Mouse (Mus musculus) embryonic fibroblast, embryonic 13.5 days (primary cell): ENCODE results near the gene Slc25a21.

Source experiments
- CTCF ChIP-seq: IDR thresholded peaks from 2 replicates; pipeline ENCODE4 v1.5.1; 2011; ENCODE audit warnings: mild to moderate bottlenecking, control low read depth, low read length, moderate library complexity, borderline replicate concordance; ENCODE audit not compliant: insufficient read depth
- POLR2A ChIP-seq: IDR thresholded peaks from 2 replicates; pipeline ENCODE4 v1.6.1; 2011; ENCODE audit warnings: low read depth, mild to moderate bottlenecking, control low read depth, low read length, moderate library complexity

GRCm38 (mm10) chr12:56769421-56769820, 427.9 kb downstream of the Slc25a21 start:
- TF ChIP-seq CTCF (no peak), POLR2A (no peak)
